Mouse (Mus musculus) frontal cortex, postnatal 10 days (tissue): ENCODE measurements around the gene Dhx32.

Experiments
- DNase-seq, 2 experiments: peaks; one replicate each; pipeline ENCODE4 v3.0.0; 2022; ENCODE audit warnings: low spot score in 2 of 2, mixed read lengths in 1 of 2

The Dhx32 gene

DNA sequence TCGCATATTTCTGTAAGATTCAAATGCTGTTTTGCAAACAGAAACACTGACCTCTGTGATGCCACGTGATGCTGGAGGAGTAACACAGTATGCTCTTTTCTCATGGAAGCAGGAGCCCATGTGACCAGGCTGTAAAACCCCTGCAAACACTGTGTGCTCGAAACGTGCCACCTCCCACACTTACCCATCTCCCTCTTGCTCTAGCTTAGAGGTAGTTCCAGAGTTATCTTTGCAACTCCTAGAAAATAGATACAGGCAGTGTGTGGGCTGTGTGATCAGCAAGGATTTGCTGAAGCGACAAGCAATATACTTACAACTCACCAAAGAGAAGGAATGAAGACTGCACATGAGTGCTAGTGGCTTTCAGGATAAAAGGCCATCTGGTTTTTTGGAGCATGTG, 14.0 kb downstream of the Dhx32 start:
- no peak for DNase-seq

DNA sequence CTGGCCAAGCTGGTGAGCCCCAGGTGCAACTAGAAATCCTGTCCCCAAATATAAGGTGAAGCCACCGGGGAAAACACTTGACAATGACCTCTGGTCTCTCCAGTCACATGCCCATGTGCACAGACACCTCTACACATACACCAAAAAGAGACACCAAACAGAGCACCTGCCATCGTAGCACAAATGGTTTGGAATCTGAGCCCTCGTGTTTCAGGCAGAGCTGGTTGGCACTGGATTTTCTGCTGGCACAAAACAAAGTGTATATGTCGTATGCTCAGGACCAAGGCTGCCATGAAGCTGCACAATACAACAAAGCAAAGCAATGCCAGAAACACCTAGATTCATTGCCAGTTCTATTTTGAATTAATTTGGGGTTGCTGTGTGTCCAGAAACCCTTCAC, 14.5 kb downstream of the Dhx32 start:
- no peak for DNase-seq

DNA sequence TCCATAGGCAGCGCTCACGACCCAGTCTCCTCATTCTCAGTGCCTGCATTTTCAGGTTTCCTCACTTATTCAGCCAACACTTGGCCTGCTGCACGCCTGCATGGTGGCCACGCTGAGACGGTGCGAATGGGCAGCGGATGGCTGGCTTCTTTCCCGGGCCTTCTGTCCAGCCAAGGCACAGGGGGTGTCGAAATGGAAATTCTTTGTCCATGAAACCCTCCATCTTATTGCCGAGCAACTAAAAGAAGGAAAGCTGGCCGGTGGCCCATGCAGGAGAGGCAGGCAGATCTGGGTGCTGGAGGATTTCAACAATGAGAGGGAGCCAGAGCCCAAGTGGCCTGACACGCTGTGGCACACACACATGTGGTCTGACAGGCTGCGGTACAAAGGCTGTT, 16.7 kb downstream of the Dhx32 start:
- peak; percentile 62 to 70 for DNase-seq

DNA sequence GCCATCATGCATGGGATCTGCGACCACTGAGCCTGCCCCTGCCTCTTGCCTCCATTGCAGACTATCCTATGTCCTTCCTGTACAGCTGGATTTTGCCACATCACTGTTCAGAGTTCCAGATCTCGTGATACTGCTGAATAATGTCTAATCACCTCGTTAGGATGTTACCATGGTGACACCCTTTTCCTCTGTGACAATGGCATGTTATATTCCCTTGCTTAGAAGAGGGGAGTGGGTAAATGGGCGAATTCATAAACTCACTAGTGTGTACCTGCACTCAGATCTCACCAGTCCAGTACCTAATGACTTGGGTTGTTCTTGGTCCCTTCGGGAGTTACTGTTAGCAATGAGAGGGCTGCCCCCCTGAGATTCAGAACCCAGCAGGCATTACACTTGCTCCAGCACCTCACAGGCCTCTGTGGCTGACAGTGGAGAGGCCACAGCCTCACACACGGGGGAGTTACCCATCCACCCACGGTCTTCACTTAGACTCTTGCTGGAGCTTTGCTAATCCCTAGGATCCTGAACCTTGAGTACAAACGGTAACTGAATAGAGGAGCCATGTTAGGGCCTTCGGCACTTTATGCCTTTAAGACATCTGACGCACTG, 17.2 kb downstream of the Dhx32 start:
- DNase-seq = no peak

DNA sequence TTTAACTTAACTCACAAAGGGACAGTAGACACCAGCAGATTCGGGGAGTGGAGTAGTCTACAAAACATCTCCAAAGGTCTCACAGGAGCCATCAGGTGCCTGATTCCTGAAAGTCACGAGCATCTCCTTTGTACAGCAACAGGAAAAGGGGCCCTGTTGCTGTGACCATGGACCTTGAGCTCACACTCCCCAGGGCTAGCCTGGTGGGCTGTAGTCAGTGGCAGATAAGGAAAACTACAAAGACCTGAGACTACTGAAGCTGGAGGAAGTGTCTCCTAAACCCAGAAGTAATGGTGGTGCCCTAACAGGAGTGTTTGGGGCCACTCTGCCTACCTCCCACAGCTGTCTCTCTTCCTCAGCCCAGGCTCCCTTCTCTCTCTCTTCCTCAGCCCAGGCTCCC, 18.1 kb downstream of the Dhx32 start:
- DNase-seq = no peak

DNA sequence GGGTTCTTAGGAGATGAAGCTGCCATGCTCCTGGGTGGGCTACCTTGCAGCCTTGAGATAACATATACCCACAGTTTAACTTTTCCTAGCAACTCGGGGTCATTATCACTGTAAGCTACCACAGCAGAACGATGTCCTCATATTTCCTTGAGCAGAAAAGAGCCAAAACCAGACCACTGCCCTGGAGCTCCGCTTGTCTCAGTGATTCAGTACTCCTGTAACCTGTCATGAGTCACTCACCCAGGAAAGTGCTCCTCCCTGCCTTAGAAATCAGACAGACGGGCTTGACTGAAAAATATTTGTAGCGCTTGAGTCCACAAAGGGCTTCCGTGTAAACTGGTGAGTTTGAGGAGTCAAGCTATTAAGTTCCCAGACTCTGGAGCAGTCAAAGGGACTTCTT, 19.8 kb downstream of the Dhx32 start:
- no peak for DNase-seq

DNA sequence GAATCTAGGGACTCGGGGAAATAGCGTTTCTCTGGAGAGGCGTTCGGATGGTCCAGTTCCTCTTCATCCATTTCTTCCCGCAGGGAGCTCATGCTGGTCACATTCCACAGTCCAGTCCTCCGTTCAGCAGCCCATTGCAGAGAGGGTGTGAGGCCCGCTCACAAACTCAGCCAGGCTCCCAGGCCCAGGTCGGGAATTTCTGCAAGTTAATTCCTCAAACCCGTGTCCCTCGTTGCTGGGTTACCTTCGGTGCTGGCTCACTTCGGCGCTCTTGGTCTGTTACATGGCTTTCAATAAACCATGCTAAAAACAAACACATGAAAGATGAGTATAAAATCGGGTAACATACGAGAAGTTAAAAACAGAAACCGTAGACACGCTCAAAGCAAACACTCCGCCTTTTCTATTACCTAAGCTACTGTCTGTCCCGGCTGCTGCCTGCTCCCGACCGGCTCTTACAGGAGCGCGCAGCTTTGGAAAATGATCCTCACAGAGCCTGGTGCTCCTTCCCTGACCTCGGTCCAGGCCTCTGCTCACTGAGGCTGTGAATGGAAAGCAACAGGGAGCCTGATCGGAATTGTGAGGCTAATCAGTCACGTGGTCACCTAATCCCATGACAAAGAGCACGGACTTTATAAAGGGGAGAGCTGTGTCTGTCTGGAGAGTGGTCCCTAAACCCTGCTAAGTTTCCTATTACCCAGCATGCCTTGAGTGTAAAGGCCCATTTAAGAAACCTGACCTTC, 22.7 kb downstream of the Dhx32 start:
- DNase-seq = no peak

DNA sequence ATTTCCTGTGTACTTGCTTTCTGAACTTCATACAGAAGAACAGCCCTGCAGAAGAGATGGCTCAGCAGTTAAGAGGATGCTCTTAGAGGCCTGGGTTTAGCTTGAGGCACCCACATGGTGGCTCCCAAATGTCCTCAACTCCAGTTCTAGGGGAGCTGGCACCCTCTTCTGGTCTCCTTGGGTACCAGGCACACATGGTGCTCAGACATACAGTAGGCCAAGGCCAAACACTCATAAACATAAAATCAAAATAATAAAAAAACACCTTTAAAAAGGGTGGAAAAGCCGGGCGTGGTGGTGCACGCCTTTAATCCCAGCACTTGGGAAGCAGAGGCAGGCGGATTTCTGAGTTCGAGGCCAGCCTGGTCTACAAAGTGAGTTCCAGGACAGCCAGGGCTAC, 23.8 kb downstream of the Dhx32 start:
- no peak for DNase-seq

DNA sequence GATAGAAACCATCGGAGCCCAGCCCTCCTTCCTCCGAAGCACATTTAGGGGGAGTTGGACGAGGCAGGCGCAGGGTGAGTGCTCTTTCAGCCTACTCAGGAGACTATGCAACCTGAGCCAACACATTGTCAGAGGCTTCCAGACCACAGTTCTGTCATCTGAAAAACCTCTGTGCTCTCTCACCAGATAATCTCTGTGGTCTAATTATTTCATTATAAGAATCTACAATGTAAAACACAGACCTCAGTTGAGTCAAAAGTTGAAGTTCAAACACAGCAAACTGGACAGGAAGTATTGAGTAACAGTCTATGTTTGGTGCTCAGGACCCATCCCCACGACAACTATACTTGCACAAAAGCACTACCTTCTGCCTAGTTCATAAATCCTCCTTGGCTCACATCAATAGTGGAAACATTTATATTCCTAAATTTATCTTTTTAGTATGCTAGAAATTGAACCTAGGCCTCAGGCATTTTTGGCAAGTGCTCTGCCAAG, 24.5 kb downstream of the Dhx32 start:
- no peak for DNase-seq

DNA sequence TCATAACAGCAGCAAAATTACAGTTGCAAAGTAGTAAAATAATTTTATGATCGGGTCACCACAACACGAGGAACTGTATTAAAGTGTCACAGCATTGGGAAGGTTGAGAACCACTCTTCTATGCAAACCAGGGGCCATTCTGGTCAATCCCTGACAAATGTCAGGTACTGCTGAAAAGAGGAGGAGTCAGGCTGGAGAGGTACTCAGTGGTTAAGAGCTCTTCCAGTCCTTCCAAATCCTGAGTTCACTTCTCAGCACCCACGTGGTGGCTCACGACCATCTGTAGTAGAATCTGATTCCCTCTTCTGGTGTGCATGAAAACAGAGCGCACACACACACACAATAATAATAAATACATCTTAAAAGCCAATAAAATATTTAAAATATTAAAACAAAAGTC, 31.4 kb downstream of the Dhx32 start:
- DNase-seq = no peak

DNA sequence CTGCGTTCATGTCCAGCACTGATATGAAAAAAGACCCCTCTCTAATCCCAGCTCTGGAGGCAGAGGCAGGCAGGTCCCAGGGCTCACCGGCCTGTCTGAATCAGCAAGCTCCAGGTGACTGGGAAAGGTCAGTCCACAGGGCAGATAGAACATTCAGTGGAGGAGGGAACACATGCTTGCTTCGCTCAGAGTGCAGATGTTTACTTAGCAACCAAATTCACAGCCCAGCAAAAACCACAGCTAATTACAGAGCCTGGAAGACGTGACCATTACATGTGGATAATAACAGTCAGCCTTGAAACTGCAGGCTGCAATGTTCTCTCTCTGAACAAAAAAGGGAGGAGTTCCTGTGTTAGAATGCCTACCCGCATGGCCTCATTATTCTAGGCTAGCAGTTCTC, 31.9 kb downstream of the Dhx32 start:
- DNase-seq = no peak

DNA sequence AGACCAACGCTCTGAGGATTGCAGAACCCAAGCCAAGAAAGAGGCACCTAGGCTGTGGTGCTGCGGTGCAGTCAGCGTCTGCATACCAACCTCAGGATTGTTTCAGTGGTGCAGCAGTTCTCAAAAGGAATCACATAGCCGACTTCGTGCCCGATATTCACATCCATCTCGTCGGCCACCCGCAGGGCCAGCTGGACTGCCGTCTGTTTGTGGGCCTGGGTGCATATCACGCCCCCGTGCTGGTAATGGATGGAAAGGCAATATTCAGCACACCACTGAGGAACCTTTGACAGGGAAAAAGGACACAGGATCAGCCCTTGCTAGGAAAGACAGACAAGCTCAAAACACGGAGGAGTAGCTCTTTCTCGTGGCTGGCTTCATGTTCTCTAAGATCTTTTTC, 33.8 kb downstream of the Dhx32 start:
- no peak for DNase-seq

DNA sequence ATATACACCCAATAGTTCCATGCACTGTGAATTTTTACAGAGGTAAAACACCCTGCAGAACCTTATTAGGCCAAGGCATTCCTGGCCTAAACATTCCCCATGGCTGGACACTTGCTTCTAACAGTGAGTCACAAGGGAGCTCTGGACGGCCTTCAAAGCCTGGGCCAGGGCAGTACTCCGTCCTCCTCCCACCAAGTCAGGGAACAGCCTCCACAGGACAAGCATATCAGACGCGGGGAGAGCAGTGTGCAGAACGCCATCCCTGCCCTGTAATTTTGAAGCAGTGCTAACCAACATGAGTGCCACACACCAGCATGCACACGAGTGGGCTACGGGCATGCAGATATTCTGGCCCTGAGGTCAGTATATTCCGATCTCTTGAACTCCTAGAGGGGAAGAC, 35.2 kb downstream of the Dhx32 start:
- DNase-seq = no peak

DNA sequence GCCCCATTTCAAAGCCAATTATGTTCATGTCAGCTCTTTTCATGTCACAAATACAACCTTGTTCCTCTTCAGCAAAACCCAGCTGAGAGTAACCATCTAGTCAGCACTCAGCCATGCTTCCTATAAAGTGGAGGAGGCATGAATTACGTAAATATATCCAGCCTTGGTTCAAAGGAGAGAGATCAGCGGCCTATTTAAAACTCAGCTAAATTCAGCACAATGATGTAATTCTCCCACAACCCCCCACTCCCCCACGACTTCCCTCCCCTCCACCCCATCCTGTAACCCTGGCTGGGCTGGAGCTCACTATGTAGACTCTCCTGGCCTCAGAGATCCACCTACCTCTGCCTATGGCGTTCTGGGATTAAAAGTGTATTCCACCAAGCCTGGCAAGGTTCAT, 37.8 kb downstream of the Dhx32 start:
- no peak for DNase-seq

DNA sequence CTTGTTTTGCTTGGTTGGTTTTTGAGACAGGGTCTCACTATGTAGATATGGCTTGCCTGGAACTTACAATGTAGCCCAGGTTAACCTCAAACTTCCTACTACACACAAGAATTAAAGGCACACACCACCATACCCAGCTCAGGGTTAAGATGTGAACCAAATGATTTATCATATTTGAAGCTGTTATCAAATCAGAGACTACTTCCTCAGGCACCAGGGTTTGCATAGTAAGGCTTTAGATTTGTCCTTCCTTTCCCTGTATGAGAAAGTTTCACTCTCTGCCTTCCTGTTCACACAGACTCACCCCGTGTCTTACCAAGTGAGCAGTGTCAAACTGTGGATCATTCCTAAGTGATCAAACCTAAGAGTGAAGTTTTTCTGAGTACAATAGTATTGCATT, 38.3 kb downstream of the Dhx32 start:
- no peak for DNase-seq

DNA sequence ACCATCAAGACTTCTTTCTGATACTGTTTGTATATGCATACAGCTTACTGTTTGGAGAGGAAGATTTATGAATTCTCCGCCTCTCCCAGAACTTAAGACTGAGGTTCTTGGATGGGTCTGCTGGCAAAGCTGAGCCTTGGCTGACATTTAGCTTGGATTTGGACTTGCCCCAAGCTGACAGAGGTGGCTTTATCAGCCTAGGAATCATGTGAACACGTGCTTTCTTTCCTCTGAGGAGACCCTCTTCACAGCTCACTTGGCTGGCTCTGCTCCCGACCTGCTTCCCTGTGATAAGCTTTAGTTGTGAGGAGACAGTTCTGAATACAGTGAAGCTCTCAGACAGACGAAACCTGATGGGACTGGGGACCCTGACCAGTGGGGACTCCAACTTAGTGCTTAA, 38.9 kb downstream of the Dhx32 start:
- no peak for DNase-seq

DNA sequence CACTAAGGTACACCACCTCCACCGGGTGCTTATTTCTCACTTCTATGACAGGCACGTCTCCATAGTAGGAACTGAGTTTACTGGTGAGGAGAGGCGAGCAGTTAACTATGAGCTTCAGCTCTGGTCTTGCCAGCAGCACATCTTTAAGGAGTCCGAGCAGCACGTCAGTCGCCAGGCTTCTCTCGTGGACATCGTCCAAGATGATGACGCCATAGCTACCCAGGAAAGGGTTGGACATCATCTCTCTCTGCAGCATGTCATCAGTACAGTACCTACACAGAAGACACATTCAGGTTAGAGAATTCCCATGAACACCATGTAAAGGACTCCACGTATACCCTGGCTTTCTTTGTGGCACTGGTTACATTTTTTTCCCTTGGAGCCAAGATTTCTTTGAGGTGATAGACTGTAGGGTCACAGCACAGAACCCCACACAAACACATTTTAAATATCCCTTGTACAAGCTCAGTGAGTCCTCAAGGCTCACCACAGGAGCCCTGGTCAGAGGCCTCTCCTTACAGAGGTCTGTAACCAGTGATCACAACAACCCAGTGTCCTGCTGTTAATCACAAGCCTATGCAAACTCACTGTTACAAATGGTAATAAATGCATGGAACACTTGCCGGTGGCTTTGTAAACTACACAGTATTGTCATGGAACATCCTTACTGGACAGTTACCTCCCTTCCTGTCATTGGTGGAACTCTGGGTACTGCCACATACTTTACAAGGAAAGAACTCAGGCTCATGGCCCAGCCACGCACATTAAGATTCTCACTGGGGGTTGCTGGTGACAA, 39.8 kb downstream of the Dhx32 start:
- DNase-seq = no peak

DNA sequence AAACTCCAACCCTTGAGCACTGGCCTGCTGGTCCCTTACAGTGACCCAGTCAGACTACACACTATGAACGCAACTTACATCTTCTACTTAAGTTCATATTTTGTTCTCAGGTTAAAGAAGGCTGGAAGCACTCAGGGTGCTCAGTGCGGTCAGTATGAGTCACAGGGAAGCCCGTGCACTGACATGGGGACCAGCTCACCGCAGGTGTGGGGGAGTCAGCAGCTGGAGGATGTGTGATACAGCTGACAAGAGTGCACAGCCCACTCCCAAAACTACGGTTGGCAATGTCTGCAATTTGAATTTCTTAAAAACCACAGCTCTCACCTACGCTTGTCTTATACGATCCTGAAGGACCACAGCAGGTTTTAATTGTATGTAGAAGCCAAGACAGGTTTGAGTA, 42.0 kb downstream of the Dhx32 start:
- DNase-seq = no peak

DNA sequence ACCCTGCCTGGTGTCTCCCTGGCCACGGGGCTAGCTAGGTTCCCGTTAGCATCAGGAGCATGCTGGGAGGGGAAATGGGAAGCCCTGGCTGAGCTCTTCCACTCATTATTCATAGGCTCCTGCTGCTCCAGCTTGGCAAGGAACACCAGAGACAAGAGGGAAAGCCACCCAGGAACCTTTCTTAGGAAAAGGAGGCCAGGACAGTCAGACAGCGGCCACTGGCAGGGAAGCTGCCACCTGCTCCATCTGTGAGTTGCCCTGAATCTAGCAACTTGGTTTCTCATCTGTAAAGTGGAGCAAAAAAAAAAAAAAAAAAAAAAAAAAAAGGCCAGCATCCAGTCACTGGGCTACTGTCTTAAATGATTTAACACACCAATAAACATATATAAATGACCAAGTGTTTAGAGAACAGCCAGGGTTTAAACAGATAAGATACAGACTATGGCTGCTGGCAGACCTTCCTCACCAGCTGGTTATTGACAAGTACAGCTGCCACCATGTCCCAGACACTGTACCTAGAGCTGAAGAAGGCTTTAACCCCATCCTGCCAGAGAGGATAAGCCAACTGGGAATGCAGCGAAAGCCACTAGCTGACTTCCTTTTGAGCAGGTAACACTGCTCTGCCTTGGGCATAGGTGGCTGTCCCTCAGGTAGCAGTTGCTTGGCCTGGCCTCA, 50.4 kb downstream of the Dhx32 start:
- DNase-seq = no peak

DNA sequence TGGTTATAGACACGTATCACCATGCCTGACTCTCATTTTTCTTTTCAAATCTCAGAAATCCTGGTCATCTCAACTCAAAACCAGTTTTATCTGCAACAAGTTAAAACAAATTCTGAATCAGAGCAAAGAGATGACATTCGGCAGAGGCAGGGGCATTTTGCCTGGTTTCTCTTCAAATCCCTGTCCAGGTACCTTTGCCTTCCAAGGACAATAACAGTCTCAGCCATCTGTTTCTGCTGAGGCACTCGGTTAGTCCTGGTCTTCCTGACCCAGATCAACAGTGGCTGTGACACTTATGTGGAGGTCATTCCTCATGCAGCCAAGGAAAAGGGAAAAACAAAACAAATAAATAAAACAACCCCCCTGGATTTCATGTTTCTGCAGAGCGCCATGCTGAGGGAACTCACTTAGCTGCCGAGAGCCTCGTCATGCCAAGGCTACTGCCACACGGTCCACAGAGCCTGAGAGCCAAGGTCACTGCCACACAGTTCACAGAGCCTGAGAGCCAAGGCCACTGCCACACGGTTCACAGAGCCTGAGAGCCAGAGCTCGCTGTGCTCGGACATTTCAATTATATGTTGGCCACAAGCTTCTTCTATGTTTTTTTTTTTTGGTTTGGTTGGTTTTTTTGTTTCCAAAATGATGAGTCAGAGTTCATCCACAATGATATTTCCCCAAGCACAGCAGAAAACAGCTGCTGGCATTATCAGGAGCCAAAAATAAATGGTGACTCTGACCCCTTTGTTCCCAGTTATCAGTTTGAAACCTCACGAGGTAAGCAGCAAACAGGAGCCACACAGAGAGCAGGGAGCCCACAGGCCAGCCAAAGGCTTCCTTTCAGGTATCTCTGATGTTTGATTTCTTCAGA, 52.0 kb downstream of the Dhx32 start:
- no peak for DNase-seq

DNA sequence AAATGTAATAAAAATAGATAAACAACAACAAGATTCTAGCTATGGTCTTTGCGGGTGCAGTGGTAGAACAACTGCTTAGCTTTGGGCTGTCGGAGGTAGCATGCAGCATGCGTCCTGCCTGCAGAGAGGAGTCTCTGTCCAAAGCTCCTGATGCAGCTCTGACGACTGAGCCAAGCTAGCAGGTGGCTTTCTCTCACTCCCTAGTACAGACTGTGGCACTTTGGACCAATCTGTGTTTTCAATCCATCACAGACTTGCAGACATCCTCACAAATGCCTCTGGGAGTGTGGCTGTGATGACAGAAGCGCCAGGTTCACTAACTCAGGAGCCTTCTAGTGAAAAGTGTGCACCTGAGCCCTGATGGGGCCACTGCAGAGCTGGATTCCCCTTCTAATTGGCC, 53.2 kb downstream of the Dhx32 start:
- DNase-seq = no peak
